Mouse (Mus musculus): ENCODE measurements around the gene Plcl1.

DNA sequence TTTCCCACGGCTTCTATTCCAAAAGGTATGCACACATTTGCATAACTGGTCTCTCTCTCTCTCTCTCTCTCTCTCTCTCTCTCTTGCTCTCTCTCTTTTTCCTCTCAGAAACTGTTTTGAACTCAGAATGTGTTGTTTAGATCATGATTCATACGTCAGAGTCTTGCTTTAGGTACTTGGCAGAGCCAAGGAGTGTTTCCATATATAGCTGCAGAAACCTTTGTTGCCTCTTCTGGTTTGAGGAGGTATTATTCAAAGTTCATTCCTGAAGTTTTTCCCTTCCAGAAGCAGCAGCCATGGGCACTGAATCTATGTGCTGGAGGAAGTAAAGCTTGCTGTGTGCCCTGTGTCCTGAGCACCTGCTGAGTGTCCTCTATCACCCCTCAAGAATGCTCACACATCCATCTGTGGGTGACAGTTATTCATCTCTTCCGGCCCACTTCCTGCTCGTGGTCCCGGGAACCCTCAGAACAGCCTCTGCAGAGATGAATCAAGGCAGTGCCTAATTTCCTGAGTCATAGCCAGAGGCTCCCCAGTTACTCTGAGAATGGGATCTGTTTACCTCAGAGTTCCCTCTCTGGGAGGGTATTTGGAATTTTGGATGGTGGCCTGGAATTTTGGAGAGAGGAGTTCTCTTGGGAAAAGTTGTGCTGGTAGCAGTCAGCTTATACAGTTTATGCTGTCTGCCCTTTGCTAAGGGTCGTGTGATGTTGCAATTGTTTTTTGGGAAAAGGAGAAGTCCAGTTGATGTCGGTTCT, 123.0 kb downstream of the Plcl1 start:
- TF ChIP-seq CTCF (IDR thresholded peaks at IDR 0.05; ENCODE audit: control insufficient read depth, insufficient read depth, insufficient read length) (no peak), USF1 (IDR thresholded peaks at IDR 0.05; ENCODE audit: low read depth) (no peak), MAX (IDR thresholded peaks at IDR 0.05) (peak; percentile 42)
